Mouse (Mus musculus): Measurements from ENCODE around the gene Fmn2. TPM values are rescaled to one million over a fixed set of nuclear protein-coding genes. Genes with fewer than 3 reads are reported as not detected.

Gene Fmn2
- polyA plus RNA-seq (2014; fragmentation: Illumina TruSeq; extraction: RNeasy Lipid Tissue Mini Kit (QIAGEN cat#74804)) = 7.9 TPM

DNA sequence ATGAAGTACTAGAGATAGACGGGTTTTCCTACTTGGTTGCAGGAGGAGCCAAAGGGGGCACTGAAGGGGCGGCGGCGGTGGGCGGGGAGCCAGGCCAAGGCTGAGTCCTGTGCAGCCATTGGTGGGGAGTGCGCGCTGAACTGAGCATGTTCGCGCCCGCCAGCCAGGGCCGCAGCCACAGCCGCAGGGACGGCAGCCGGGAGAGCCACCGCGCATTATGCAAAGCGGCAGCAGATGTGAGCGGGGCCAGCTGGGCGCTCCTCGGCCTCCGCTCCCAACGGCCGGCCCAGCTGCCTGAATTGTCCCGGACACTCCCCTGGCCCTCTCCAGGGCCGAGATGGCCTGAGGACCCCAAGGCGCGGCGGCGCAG lies at the start of gene Fmn2:
TSS of gene Fmn2 (plus strand) at position 165 of the 370 bp plus-strand sequence.

Other genes starting within 250 kb of the Fmn2 start
- not detected for gene Olfr419, start 249.8 kb upstream of the Fmn2 start, polyA plus RNA-seq (2014; fragmentation: Illumina TruSeq; extraction: RNeasy Lipid Tissue Mini Kit (QIAGEN cat#74804))
- 0.88 TPM for gene Mptx1, start 171.3 kb upstream of the Fmn2 start, polyA plus RNA-seq (2014; fragmentation: Illumina TruSeq; extraction: RNeasy Lipid Tissue Mini Kit (QIAGEN cat#74804))
- not detected for gene Olfr417, start 136.7 kb upstream of the Fmn2 start, polyA plus RNA-seq (2014; fragmentation: Illumina TruSeq; extraction: RNeasy Lipid Tissue Mini Kit (QIAGEN cat#74804))
- not detected for gene Olfr248, start 110.8 kb upstream of the Fmn2 start, polyA plus RNA-seq (2014; fragmentation: Illumina TruSeq; extraction: RNeasy Lipid Tissue Mini Kit (QIAGEN cat#74804))
- gene Olfr414, start 77.8 kb upstream of the Fmn2 start, polyA plus RNA-seq (2014; fragmentation: Illumina TruSeq; extraction: RNeasy Lipid Tissue Mini Kit (QIAGEN cat#74804)) = not detected
- not detected for gene Olfr220, start 59.7 kb upstream of the Fmn2 start, polyA plus RNA-seq (2014; fragmentation: Illumina TruSeq; extraction: RNeasy Lipid Tissue Mini Kit (QIAGEN cat#74804))